Mouse (Mus musculus): Measurements from ENCODE around the gene Nfu1.

- TF ChIP-seq CTCF (IDR thresholded peaks at IDR 0.05; ENCODE audit: low read depth): no peak
- no peak for TF ChIP-seq EP300 (optimal IDR thresholded peaks at IDR 0.05)
Observed at GRCm38 (mm10) chr6:87005577-87005976, 3.5 kb upstream of the Nfu1 start.

All from stomach, postnatal 0 days (tissue).